Mouse (Mus musculus) neural tube, embryonic 11.5 days (tissue): ENCODE data around the gene Olfr1537. TPM values are rescaled to one million over a fixed set of nuclear protein-coding genes. Genes with fewer than 3 reads are reported as not detected.

Experiments used
- ATAC-seq: fragments of 200-750 bp; cut with Nextera tagmentation; 2 replicates; pipeline ENCODE4 v1.8.0; 2017; ENCODE audit warnings: moderate number of reproducible peaks, mild to moderate bottlenecking, moderate TSS enrichment, moderate library complexity; ENCODE audit not compliant: insufficient read depth, low FRiP score, low TSS enrichment
- DNase-seq: peaks from one replicate; pipeline ENCODE4 v3.0.0-alpha.2; 2015; ENCODE audit warnings: low spot score
- H3K27ac ChIP-seq: fragments of 300-500 bp; sonication (generic); 2 replicates; pipeline ENCODE4 v1.5.1; 2014; ENCODE audit warnings: low read depth, mild to moderate bottlenecking, low read length
- H3K27me3 ChIP-seq: fragments of 300-500 bp; sonication (generic); 2 replicates; pipeline ENCODE4 v1.6.1; 2014; ENCODE audit warnings: mild to moderate bottlenecking, low read length, mixed read lengths; ENCODE audit not compliant: control insufficient read depth, insufficient read depth
- H3K36me3 ChIP-seq: fragments of 300-500 bp; sonication (generic); 2 replicates; pipeline ENCODE4 v1.6.1; 2014; ENCODE audit warnings: mild to moderate bottlenecking, low read length, moderate library complexity, mixed read lengths; ENCODE audit not compliant: control insufficient read depth, insufficient read depth
- H3K4me1 ChIP-seq: fragments of 300-500 bp; sonication (generic); 2 replicates; pipeline ENCODE4 v1.6.1; 2014; ENCODE audit warnings: low read length, mixed read lengths; ENCODE audit not compliant: control insufficient read depth, insufficient read depth
- H3K4me2 ChIP-seq: fragments of 300-500 bp; sonication (generic); 2 replicates; pipeline ENCODE4 v1.6.1; 2014; ENCODE audit warnings: low read depth, mild to moderate bottlenecking, moderate library complexity
- H3K4me3 ChIP-seq: fragments of 300-500 bp; sonication (generic); 2 replicates; pipeline ENCODE4 v1.5.1; 2014; ENCODE audit warnings: low read depth, low read length
- H3K9ac ChIP-seq: fragments of 300-500 bp; sonication (generic); 2 replicates; pipeline ENCODE4 v1.6.1; 2014; ENCODE audit warnings: mild to moderate bottlenecking, low read length
- H3K9me3 ChIP-seq: fragments of 300-500 bp; sonication (generic); 2 replicates; pipeline ENCODE4 v1.6.1; 2016; ENCODE audit warnings: low read length; ENCODE audit not compliant: control insufficient read depth
- WGBS: fragments of 180-500 bp; shearing (Covaris S2); extraction: QIAGEN DNeasy Blood & Tissue Kit; methylation state at CpG from one replicate; pipeline ENCODE4 v1.1.7; 2014; 5-methylcytosine and 5-hydroxymethylcytosine counted together
- polyA plus RNA-seq: library from polyadenylated mRNA; unstranded; fragments of >200 nt; fragmentation: Nextera tagmentation; extraction: Ambion mirVana; gene quantifications from 2 replicates; pipeline ENCODE4 v1.2.1, GENCODE M21; 2014

Gene Olfr1537
- not detected in 2 replicates for polyA plus RNA-seq

GRCm38 (mm10) chr9:39249894-39250293 lies at the start of gene Olfr1537:
TSS of gene Olfr1537 (minus strand) at chr9:39249994.
- Histone ChIP-seq H3K27me3 (no peaks in the 10 kb centered on the region), H3K9me3 (no peaks in the 10 kb centered on the region), H3K9ac (no peak within 1 kb of the TSS), H3K4me1 (no peaks in the 10 kb centered on the region), H3K36me3 (no peaks in the 10 kb centered on the region), H3K4me2 (no peak within 1 kb of the TSS), H3K4me3 (no peak within 1 kb of the TSS), H3K27ac (no peak within 1 kb of the TSS)
- no peak for DNase-seq
- ATAC-seq, result no peak
- 95% methylated on average over 1 of the region's 1 CpGs for WGBS

- DNase-seq (no peak), ATAC-seq (no peak)
- H3K4me2 ChIP-seq, result no peak overlapping the region
- no peak overlapping the region for H3K27ac ChIP-seq
- no peak overlapping the region for H3K4me3 ChIP-seq
- H3K9me3 ChIP-seq, result no peaks in the 10 kb centered on the region
- WGBS, result 89% methylated on average over 2 of the region's 2 CpGs
- H3K36me3 ChIP-seq, result no peaks in the 10 kb centered on the region
- H3K27me3 ChIP-seq, result no peaks in the 10 kb centered on the region
- no peaks in the 10 kb centered on the region for H3K4me1 ChIP-seq
- no peak overlapping the region for H3K9ac ChIP-seq
Measured at GRCm38 (mm10) chr9:39287136-39287535, 37.3 kb upstream of the Olfr1537 start.

- Histone ChIP-seq H3K4me1 (no peaks in the 10 kb centered on the region), H3K4me2 (no peak within 1 kb of the TSS), H3K9ac (no peak within 1 kb of the TSS), H3K27me3 (no peaks in the 10 kb centered on the region), H3K36me3 (no peaks in the 10 kb centered on the region), H3K9me3 (no peaks in the 10 kb centered on the region), H3K4me3 (no peak within 1 kb of the TSS), H3K27ac (no peak within 1 kb of the TSS)
- ATAC-seq (no peak), DNase-seq (no peak)
- WGBS, result 84% methylated on average over 3 of the region's 3 CpGs
Measured at GRCm38 (mm10) chr9:39276718-39277117, 26.9 kb upstream of the Olfr1537 start, which contains the start of gene Olfr945. TSS of gene Olfr945 (minus strand) at chr9:39276818.

DNA sequence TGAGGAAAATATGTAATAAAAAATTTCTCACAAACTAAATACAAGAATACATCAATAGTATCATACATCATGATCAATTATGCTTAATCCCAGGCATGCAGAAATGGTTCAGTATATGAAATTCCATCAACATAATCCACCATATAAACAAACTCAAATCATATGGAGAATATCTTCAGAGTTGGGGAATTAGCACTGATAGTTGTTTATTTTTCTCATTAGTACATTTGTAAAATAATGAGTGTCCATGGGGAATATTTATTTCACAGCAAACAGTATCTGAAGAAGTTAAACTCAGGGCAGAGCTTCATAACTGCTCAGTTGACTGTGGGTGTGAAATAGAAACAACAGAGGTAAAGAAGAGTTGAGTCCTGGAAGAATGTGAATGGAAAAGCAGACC lies 48.2 kb downstream of the Olfr1537 start, which contains the start of gene Olfr944:
Gene Olfr944, plus strand, starts transcription at position 301 of the 400 bp plus-strand sequence.
- no peak within 1 kb of the TSS for H3K4me2 ChIP-seq
- no peak for ATAC-seq

More for the DNA sequence above, 48.2 kb downstream of the Olfr1537 start, which contains the start of gene Olfr944:
- Histone ChIP-seq H3K36me3 (no peaks in the 10 kb centered on the region), H3K27ac (no peak within 1 kb of the TSS), H3K27me3 (no peaks in the 10 kb centered on the region), H3K4me1 (no peaks in the 10 kb centered on the region), H3K9ac (no peak within 1 kb of the TSS), H3K4me3 (no peak within 1 kb of the TSS), H3K9me3 (no peaks in the 10 kb centered on the region)
- DNase-seq, result no peak

Other genes starting within 250 kb of the Olfr1537 start
- gene Olfr146, start 226.6 kb downstream of the Olfr1537 start, polyA plus RNA-seq, result not detected in 2 replicates
- not detected in 2 replicates for gene Olfr937, start 185.0 kb downstream of the Olfr1537 start, polyA plus RNA-seq
- gene Olfr938, start 171.1 kb downstream of the Olfr1537 start, polyA plus RNA-seq, result not detected in 2 replicates
- not detected in 2 replicates for gene Olfr27, start 121.9 kb downstream of the Olfr1537 start, polyA plus RNA-seq
- gene Olfr943, start 83.7 kb downstream of the Olfr1537 start, polyA plus RNA-seq, result not detected in 2 replicates
- gene Olfr944, start 48.1 kb downstream of the Olfr1537 start, polyA plus RNA-seq, result not detected in 2 replicates
- not detected in 2 replicates for gene Olfr945, start 26.8 kb upstream of the Olfr1537 start, polyA plus RNA-seq
- gene Olfr948, start 76.1 kb upstream of the Olfr1537 start, polyA plus RNA-seq, result not detected in 2 replicates
- gene Olfr951, start 137.4 kb upstream of the Olfr1537 start, polyA plus RNA-seq, result not detected in 2 replicates
- gene Olfr952, start 177.2 kb upstream of the Olfr1537 start, polyA plus RNA-seq, result not detected in 2 replicates
- not detected in 2 replicates for gene Olfr954, start 206.7 kb upstream of the Olfr1537 start, polyA plus RNA-seq
- not detected in 2 replicates for gene Olfr955, start 221.9 kb upstream of the Olfr1537 start, polyA plus RNA-seq
- not detected in 2 replicates for gene Olfr44, start 244.0 kb upstream of the Olfr1537 start, polyA plus RNA-seq